Mouse (Mus musculus): ENCODE measurements around the gene Mrpl55.

DNA sequence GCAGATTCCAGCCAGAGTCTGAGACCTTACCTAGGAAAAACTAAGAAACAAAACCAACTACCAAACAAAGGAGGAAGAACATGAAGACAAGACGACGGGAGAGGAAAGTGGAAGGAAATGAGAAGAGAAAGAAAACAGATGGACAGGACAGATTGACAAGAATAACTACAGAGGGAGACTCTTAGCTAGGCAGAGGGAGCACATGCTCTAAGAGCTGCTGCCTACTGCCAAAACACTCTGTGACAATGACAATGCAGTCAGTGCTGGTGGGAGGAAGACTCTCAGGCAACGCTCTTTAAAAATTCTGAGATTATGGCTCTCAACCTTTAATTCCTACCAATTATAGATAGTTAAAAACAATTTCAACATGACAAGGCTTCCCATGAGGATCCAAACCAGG lies 14.7 kb downstream of the Mrpl55 start:
- TF ChIP-seq CTCF (IDR thresholded peaks at IDR 0.05; ENCODE audit: extremely low read depth, insufficient read depth, low read length) (no peak), POLR2A (IDR thresholded peaks at IDR 0.05; ENCODE audit: extremely low read depth, insufficient read depth, low read length) (no peak)

All from cortical plate, adult 2 months (tissue).